Mouse (Mus musculus): ENCODE data around the gene Npas3. TPM values are rescaled to one million over a fixed set of nuclear protein-coding genes. Genes with fewer than 3 reads are reported as not detected.

Npas3 gene
- total and polyA plus RNA-seq, 2 experiments from 2014 or later = 16.6 to 28.3 TPM

DNA sequence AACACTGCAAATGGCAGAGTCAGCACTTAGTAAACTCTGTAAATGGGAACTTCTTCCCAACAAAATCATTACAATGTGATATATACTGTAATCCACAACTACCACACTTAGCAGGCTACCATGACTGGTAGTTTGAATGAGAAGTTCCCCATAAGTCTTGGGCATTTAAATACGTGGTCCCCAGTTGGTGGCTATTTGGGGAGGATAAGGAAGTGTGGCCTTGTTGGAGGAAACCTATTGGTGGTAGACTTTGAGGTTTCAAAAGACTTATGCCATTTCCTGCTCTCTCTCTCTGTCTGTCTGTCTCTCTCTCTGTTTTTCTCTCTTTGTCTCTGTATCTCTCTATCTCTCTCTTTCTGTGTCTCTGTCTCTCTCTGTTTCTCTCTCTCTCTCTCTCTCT, 871.9 kb downstream of the Npas3 start:
- H3K4me1 ChIP-seq (ENCODE audit: insufficient read depth) = no peaks in the 10 kb centered on the region
- no peak overlapping the region for H3K9ac ChIP-seq
- no peaks in the 10 kb centered on the region for H3K36me3 ChIP-seq (ENCODE audit: insufficient read depth)
- WGBS = 81% methylated on average over 1 of the region's 1 CpGs
- H3K9me3 ChIP-seq (ENCODE audit: low read length) = no peaks in the 10 kb centered on the region
- H3K27ac ChIP-seq (ENCODE audit: low read depth, low read length) = no peak overlapping the region
- TF ChIP-seq CTCF (IDR thresholded peaks at IDR 0.05; ENCODE audit: low read depth) = no peak
- DNase-seq = no peak
- H3K4me2 ChIP-seq (ENCODE audit: low read depth) = no peak overlapping the region
- H3K4me3 ChIP-seq (ENCODE audit: low read depth, low read length) = no peak overlapping the region
- ATAC-seq = no peak
- H3K27me3 ChIP-seq (ENCODE audit: insufficient read depth, low read length) = no peaks in the 10 kb centered on the region

DNA sequence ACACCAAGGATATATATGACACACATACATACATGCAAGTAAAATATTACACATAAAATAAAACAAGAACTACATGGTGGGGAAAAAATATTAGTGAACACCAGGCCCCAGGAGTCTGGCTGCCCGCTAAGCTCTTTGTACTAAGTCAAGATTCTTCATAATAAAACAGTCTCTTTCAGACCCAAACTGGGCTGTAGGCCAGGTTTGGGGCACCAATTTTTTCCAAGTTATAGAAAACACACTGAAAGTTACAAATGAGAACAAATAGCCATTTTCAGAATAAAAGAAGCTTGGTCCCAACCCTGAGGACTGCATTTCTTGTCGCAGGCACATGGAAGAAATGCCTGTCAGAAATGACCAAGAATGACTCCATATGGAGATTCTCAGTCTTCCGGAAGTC, 872.8 kb downstream of the Npas3 start:
- no peaks in the 10 kb centered on the region for H3K9me3 ChIP-seq (ENCODE audit: low read length)
- H3K27ac ChIP-seq (ENCODE audit: low read depth, low read length) = no peak overlapping the region
- H3K4me1 ChIP-seq (ENCODE audit: insufficient read depth) = no peaks in the 10 kb centered on the region
- H3K27me3 ChIP-seq (ENCODE audit: insufficient read depth, low read length) = no peaks in the 10 kb centered on the region
- TF ChIP-seq CTCF (IDR thresholded peaks at IDR 0.05; ENCODE audit: low read depth) = no peak
- no peak for DNase-seq
- H3K4me3 ChIP-seq (ENCODE audit: low read depth, low read length) = no peak overlapping the region
- no peak overlapping the region for H3K9ac ChIP-seq
- 42% methylated on average over 3 of the region's 3 CpGs for WGBS
- ATAC-seq = no peak
- H3K4me2 ChIP-seq (ENCODE audit: low read depth) = no peak overlapping the region
- H3K36me3 ChIP-seq (ENCODE audit: insufficient read depth) = no peaks in the 10 kb centered on the region

Data from forebrain, postnatal 0 days (tissue).